In genomic region chr17:83849717-83850116, GRCm38 (mm10) we compare ENCODE assay signal across 11 mouse cellular contexts. TPM values are rescaled to one million over a fixed set of nuclear protein-coding genes. Genes with fewer than 3 reads are reported as not detected.
DNase-seq lines count a peak whose midpoint lies in the region; ATAC-seq and TF ChIP-seq lines count a peak whose summit lies in the region.
"Had no signal": no experiment of that assay in that cellular context is flagged by ENCODE, and none has a peak within 500 bp of the region (broad histone marks: within the 10 kb centered on the region; RNA-seq: fewer than 3 reads in every experiment).

No protein-coding gene starts in this region.

- no peak for TF ChIP-seq CTCF in E14TG2a.4 (conservative IDR thresholded peaks at IDR 0.05; ENCODE audit: low read length)

- H3K4me3 ChIP-seq in heart, embryonic 14.5 days (ENCODE audit: control insufficient read depth in 1 of 2, insufficient read depth in 1 of 2, low read depth in 1 of 2, low read length in 2 of 2) = no peak overlapping the region
- 0 out of 2 replicates have a peak overlapping the region, but pooled peaks have one; percentile 66 for H3K4me3 ChIP-seq in E14TG2a.4 (replicated peaks; ENCODE audit: low read length)
- H3K4me3 ChIP-seq in hindbrain, embryonic 13.5 days = no peak overlapping the region
- no peak overlapping the region for H3K4me3 ChIP-seq in midbrain, embryonic 16.5 days (ENCODE audit: low read depth, low read length)

- H3K4me2 ChIP-seq in heart, embryonic 14.5 days (ENCODE audit: low read length) = 0 out of 2 replicates have a peak overlapping the region, but pooled peaks have one; percentile 50
- H3K4me2 ChIP-seq in hindbrain, embryonic 13.5 days = no peak overlapping the region
- no peak overlapping the region for H3K4me2 ChIP-seq in midbrain, embryonic 16.5 days (ENCODE audit: low read length)

- ATAC-seq in heart, embryonic 14.5 days (ENCODE audit: insufficient number of reproducible peaks, insufficient read depth, low FRiP score, low read depth) = no peak
- no peak; the same call in 1 of the 2 replicates for ATAC-seq in hindbrain, embryonic 13.5 days (ENCODE audit: low FRiP score)
- ATAC-seq in midbrain, embryonic 16.5 days = peak; percentile 58
- ATAC-seq: intestine, embryonic 16.5 days had no signal

- no peaks in the 10 kb centered on the region; a peak in 1 of 4 replicates for H3K4me1 ChIP-seq in heart, embryonic 14.5 days (ENCODE audit: control insufficient read depth in 2 of 2, insufficient read depth in 2 of 2, low read length in 2 of 2)
- peaks cover 56% of the 10 kb centered on the region for H3K4me1 ChIP-seq in E14TG2a.4 (replicated peaks; ENCODE audit: low read depth, low read length)
- peaks cover 16% of the 10 kb centered on the region for H3K4me1 ChIP-seq in hindbrain, embryonic 13.5 days (replicated peaks)
- H3K4me1 ChIP-seq in midbrain, embryonic 16.5 days (ENCODE audit: control insufficient read depth, insufficient read depth, low read length) = peaks cover 9% of the 10 kb centered on the region; the same call in 1 of the 2 replicates

- WGBS in heart, embryonic 14.5 days = 69% methylated on average over 5 of the region's 5 CpGs
- 83% methylated on average over 5 of the region's 5 CpGs for WGBS in hindbrain, embryonic 13.5 days
- 76% methylated on average over 5 of the region's 5 CpGs for WGBS in midbrain, embryonic 16.5 days

- DNase-seq in heart, adult 8-10 months (ENCODE audit: low spot score) = no peak
- DNase-seq in thymus, postnatal 10 days (ENCODE audit: low spot score in 2 of 2) = no peak
- no peak for DNase-seq in frontal cortex, postnatal 25 days (ENCODE audit: low spot score in 2 of 2)

- no peaks in the 10 kb centered on the region for H3K27me3 ChIP-seq in heart, embryonic 14.5 days (ENCODE audit: control insufficient read depth, insufficient read depth, low read length)
- H3K27me3 ChIP-seq in E14TG2a.4 (ENCODE audit: insufficient read depth, low read length) = no peaks in the 10 kb centered on the region
- no peaks in the 10 kb centered on the region for H3K27me3 ChIP-seq in hindbrain, embryonic 13.5 days
- no peaks in the 10 kb centered on the region for H3K27me3 ChIP-seq in midbrain, embryonic 16.5 days (ENCODE audit: control insufficient read depth, insufficient read depth, low read depth, low read length)

- no peak overlapping the region for H3K27ac ChIP-seq in heart, embryonic 14.5 days (replicated peaks in 1 of 2; ENCODE audit: control insufficient read depth in 1 of 2, insufficient read depth in 1 of 2, low read depth in 2 of 2, low read length in 2 of 2)
- 0 out of 2 replicates have a peak overlapping the region, but pooled peaks have one; percentile 36 for H3K27ac ChIP-seq in hindbrain, embryonic 13.5 days
- 0 out of 2 replicates have a peak overlapping the region, but pooled peaks have one; percentile 9 for H3K27ac ChIP-seq in midbrain, embryonic 16.5 days (ENCODE audit: low read length)

- H3K9ac ChIP-seq in heart, embryonic 14.5 days (ENCODE audit: low read length) = no peak overlapping the region
- no peak overlapping the region for H3K9ac ChIP-seq in hindbrain, embryonic 13.5 days
- no peak overlapping the region for H3K9ac ChIP-seq in midbrain, embryonic 16.5 days (ENCODE audit: low read depth, low read length)

- H3K36me3 ChIP-seq in heart, embryonic 14.5 days (ENCODE audit: control insufficient read depth, insufficient read depth, low read length) = no peaks in the 10 kb centered on the region
- H3K36me3 ChIP-seq in E14TG2a.4 (ENCODE audit: insufficient read depth, low read length) = no peaks in the 10 kb centered on the region
- no peaks in the 10 kb centered on the region for H3K36me3 ChIP-seq in hindbrain, embryonic 13.5 days
- no peaks in the 10 kb centered on the region for H3K36me3 ChIP-seq in midbrain, embryonic 16.5 days (ENCODE audit: control insufficient read depth, insufficient read depth, low read length)

- H3K9me3 ChIP-seq in heart, embryonic 14.5 days (ENCODE audit: control insufficient read depth, low read length) = no peaks in the 10 kb centered on the region
- no peaks in the 10 kb centered on the region for H3K9me3 ChIP-seq in E14TG2a.4 (ENCODE audit: low read length)
- no peaks in the 10 kb centered on the region for H3K9me3 ChIP-seq in hindbrain, embryonic 13.5 days
- H3K9me3 ChIP-seq in midbrain, embryonic 16.5 days (replicated peaks; ENCODE audit: control insufficient read depth, low read length, poor library complexity, severe bottlenecking) = no peaks in the 10 kb centered on the region

RNA-seq across cellular contexts. Expression of gene Haao, which starts 2.0 kb away (rescaled TPM):
- polyA plus RNA-seq in heart, embryonic 14.5 days (2014; fragmentation: Nextera tagmentation; extraction: Ambion mirVana) = not detected in 2 replicates
- under 1 TPM in 1 of 4 experiments, not detected in 3; 0.56 TPM for total RNA-seq in heart, adult 8-10 months (2022)
- 0.31 and 0.36 TPM in 2 replicates for polyA plus RNA-seq in hindbrain, embryonic 13.5 days (2015; fragmentation: Nextera tagmentation; extraction: Ambion mirVana)
- 0.23 TPM in 1 of 2 replicates, not detected in the other for polyA plus RNA-seq in midbrain, embryonic 16.5 days (2015; fragmentation: Nextera tagmentation; extraction: Ambion mirVana)
- total RNA-seq: gastrocnemius, postnatal 14 days; layer of hippocampus, postnatal 36 days; left cerebral cortex, postnatal 25 days had no signal

Comparison
In these comparisons a context has a peak if more than half of its experiments do, and no peak if none do; other contexts are left out.
1. H3K27ac ChIP-seq: peak in hindbrain, embryonic 13.5 days (single experiment) and midbrain, embryonic 16.5 days (single experiment); none in heart, embryonic 14.5 days (0 of 2).